Comparison of ENCODE assay signal across 37 mouse cellular contexts in genomic region chr2:156073725-156074124, GRCm38 (mm10). TPM values are rescaled to one million over a fixed set of nuclear protein-coding genes. Genes with fewer than 3 reads are reported as not detected.
DNase-seq lines count a peak whose midpoint lies in the region; ATAC-seq and TF ChIP-seq lines count a peak whose summit lies in the region.
"Had no signal": no experiment of that assay in that cellular context is flagged by ENCODE, and none has a peak within 500 bp of the region (broad histone marks: within the 10 kb centered on the region; RNA-seq: fewer than 3 reads in every experiment).

No protein-coding gene starts in this region.

- H3K4me1 ChIP-seq in lung, embryonic 16.5 days (replicated peaks; ENCODE audit: control insufficient read depth, insufficient read depth, low read length) = no peaks in the 10 kb centered on the region
- H3K4me1 ChIP-seq in lung, adult 2 months (ENCODE audit: control insufficient read depth, insufficient read depth, low read length) = no peaks in the 10 kb centered on the region
- no peaks in the 10 kb centered on the region for H3K4me1 ChIP-seq in heart, embryonic 10.5 days
- H3K4me1 ChIP-seq in midbrain, embryonic 11.5 days (ENCODE audit: control insufficient read depth, insufficient read depth, low read length) = no peaks in the 10 kb centered on the region
- no peaks in the 10 kb centered on the region for H3K4me1 ChIP-seq in thymus, adult 2 months (replicated peaks; ENCODE audit: control insufficient read depth, insufficient read depth, low read length)
- H3K4me1 ChIP-seq: hindbrain, embryonic 10.5 days; limb, embryonic 10.5 days; limb, embryonic 15.5 days; liver, embryonic 13.5 days; midbrain, embryonic 10.5 days; stomach, embryonic 15.5 days had no signal

- no peak overlapping the region for H3K4me3 ChIP-seq in lung, embryonic 16.5 days (ENCODE audit: low read length)
- H3K4me3 ChIP-seq in lung, adult 2 months (replicated peaks; ENCODE audit: extremely low read depth, low read depth, low read length) = no peak overlapping the region
- H3K4me3 ChIP-seq in heart, embryonic 10.5 days = no peak overlapping the region
- no peak overlapping the region for H3K4me3 ChIP-seq in midbrain, embryonic 11.5 days (ENCODE audit: low read depth, low read length)
- no peak overlapping the region for H3K4me3 ChIP-seq in thymus, adult 2 months (ENCODE audit: control insufficient read depth, insufficient read depth, low read length)
- H3K4me3 ChIP-seq: erythroblast, embryonic 14.5 days; gastrocnemius, adult 2 months; hindbrain, embryonic 10.5 days; limb, embryonic 10.5 days; limb, embryonic 15.5 days; liver, embryonic 13.5 days; midbrain, embryonic 10.5 days; stomach, embryonic 15.5 days had no signal

- peaks cover 66% of the 10 kb centered on the region for H3K36me3 ChIP-seq in lung, embryonic 16.5 days (ENCODE audit: control insufficient read depth, insufficient read depth, low read length)
- peaks cover 97% of the 10 kb centered on the region for H3K36me3 ChIP-seq in heart, embryonic 10.5 days
- peaks cover 36% of the 10 kb centered on the region for H3K36me3 ChIP-seq in midbrain, embryonic 11.5 days (ENCODE audit: control insufficient read depth, insufficient read depth, low read length)
- peaks cover 67% of the 10 kb centered on the region for H3K36me3 ChIP-seq in thymus, adult 2 months (ENCODE audit: control insufficient read depth, insufficient read depth, low read length)

- no peak for TF ChIP-seq CTCF in lung, adult 2 months (IDR thresholded peaks at IDR 0.05; ENCODE audit: insufficient read depth, low read length)
- TF ChIP-seq CTCF in thymus, adult 2 months (IDR thresholded peaks at IDR 0.05; ENCODE audit: borderline replicate concordance, control insufficient read depth, extremely low read depth, insufficient read depth, low read length, poor library complexity) = no peak

- H3K27me3 ChIP-seq in lung, embryonic 16.5 days (ENCODE audit: control insufficient read depth, insufficient read depth, low read depth, low read length) = no peaks in the 10 kb centered on the region
- H3K27me3 ChIP-seq in heart, embryonic 10.5 days (ENCODE audit: insufficient read depth, poor library complexity, severe bottlenecking) = no peaks in the 10 kb centered on the region
- H3K27me3 ChIP-seq in midbrain, embryonic 11.5 days (ENCODE audit: control insufficient read depth, insufficient read depth, low read length) = no peaks in the 10 kb centered on the region; the same call in 1 of the 2 replicates
- no peaks in the 10 kb centered on the region for H3K27me3 ChIP-seq in thymus, adult 2 months (ENCODE audit: control insufficient read depth, insufficient read depth, low read length)
- H3K27me3 ChIP-seq: limb, embryonic 15.5 days; liver, embryonic 13.5 days; stomach, embryonic 15.5 days had no signal

- intact Hi-C loops in heart, postnatal 36 days (cut with DNase I) = no loop called here

- H3K9ac ChIP-seq in lung, embryonic 16.5 days (ENCODE audit: low read length) = no peak overlapping the region
- no peak overlapping the region for H3K9ac ChIP-seq in midbrain, embryonic 11.5 days (ENCODE audit: low read length)
- H3K9ac ChIP-seq: limb, embryonic 15.5 days; liver, embryonic 13.5 days; stomach, embryonic 15.5 days had no signal

- DNase-seq in lung, adult 2 months = no peak
- peak; percentile 61 for DNase-seq in heart, embryonic 10.5 days (ENCODE audit: low spot score)
- DNase-seq in heart, postnatal 36 days = peak; percentile 26
- DNase-seq in lung, postnatal 36 days = peak; percentile 47
- DNase-seq in midbrain, embryonic 11.5 days (ENCODE audit: low spot score, missing footprints) = no peak
- DNase-seq in thymus, adult 2 months = no peak
- DNase-seq: adrenal gland, adult 2 months; adrenal gland, postnatal 36 days; B cell, adult 2 months; cerebellum, adult 18-20 months; cerebellum, postnatal 14 days; gastrocnemius, adult 2 months; gastrocnemius, postnatal 36 days; kidney, adult 2 months; kidney, postnatal 4 days; liver, embryonic 13.5 days; thymus, adult 18-20 months; thymus, postnatal 36 days had no signal

- peak; percentile 53 for ATAC-seq in lung, embryonic 16.5 days (ENCODE audit: low read depth)
- ATAC-seq in midbrain, embryonic 11.5 days (ENCODE audit: low FRiP score) = no peak
- ATAC-seq: activated CD4-positive, CD25-positive, alpha-beta regulatory T cell, adult 4 months; forebrain, embryonic 16.5 days; hindbrain, embryonic 16.5 days; midbrain, embryonic 16.5 days had no signal

- WGBS in lung, embryonic 16.5 days = 85% methylated on average over 15 of the region's 15 CpGs
- WGBS in lung, adult 2 months = 79% methylated on average over 15 of the region's 15 CpGs
- WGBS in heart, embryonic 10.5 days = 95% methylated on average over 15 of the region's 15 CpGs
- 95% methylated on average over 15 of the region's 15 CpGs for WGBS in midbrain, embryonic 11.5 days
- WGBS in thymus, adult 2 months = 99% methylated on average over 15 of the region's 15 CpGs

- no peak overlapping the region for H3K27ac ChIP-seq in lung, embryonic 16.5 days (ENCODE audit: low read length)
- H3K27ac ChIP-seq in heart, embryonic 10.5 days = no peak overlapping the region
- no peak overlapping the region for H3K27ac ChIP-seq in midbrain, embryonic 11.5 days (ENCODE audit: low read depth, low read length)
- no peak overlapping the region for H3K27ac ChIP-seq in thymus, adult 2 months (ENCODE audit: control insufficient read depth, insufficient read depth, low read length)
- H3K27ac ChIP-seq: gastrocnemius, adult 2 months; hindbrain, embryonic 10.5 days; limb, embryonic 10.5 days; limb, embryonic 15.5 days; liver, embryonic 13.5 days; midbrain, embryonic 10.5 days; stomach, embryonic 15.5 days had no signal

- no peak overlapping the region for H3K4me2 ChIP-seq in lung, embryonic 16.5 days (ENCODE audit: low read depth, low read length)
- H3K4me2 ChIP-seq in midbrain, embryonic 11.5 days = no peak overlapping the region
- H3K4me2 ChIP-seq: limb, embryonic 15.5 days; liver, embryonic 13.5 days; stomach, embryonic 15.5 days had no signal

- no peak for TF ChIP-seq POLR2A in lung, adult 2 months (IDR thresholded peaks at IDR 0.05; ENCODE audit: borderline replicate concordance, extremely low read depth, low read depth, low read length)
- TF ChIP-seq POLR2A in thymus, adult 2 months (IDR thresholded peaks at IDR 0.05; ENCODE audit: control insufficient read depth, extremely low read depth, insufficient read depth, low read length, poor library complexity) = no peak

- H3K9me3 ChIP-seq in lung, embryonic 16.5 days (ENCODE audit: control insufficient read depth, low read length) = no peaks in the 10 kb centered on the region
- H3K9me3 ChIP-seq in heart, embryonic 10.5 days = no peaks in the 10 kb centered on the region
- H3K9me3 ChIP-seq in midbrain, embryonic 11.5 days (ENCODE audit: control insufficient read depth, low read length) = no peaks in the 10 kb centered on the region
- H3K9me3 ChIP-seq: hindbrain, embryonic 10.5 days; limb, embryonic 10.5 days; limb, embryonic 15.5 days; liver, embryonic 13.5 days; midbrain, embryonic 10.5 days; stomach, embryonic 15.5 days had no signal

RNA-seq across cellular contexts. Expression of gene Spag4, which starts 8.8 kb away (rescaled TPM):
- 1.9 and 2.5 TPM in 2 replicates for polyA plus RNA-seq in lung, embryonic 16.5 days (2015; fragmentation: Nextera tagmentation; extraction: Ambion mirVana)
- 1.1 and 1.8 TPM in 2 replicates for polyA plus RNA-seq in lung, adult 2 months (2012; rRNA removed)
- polyA plus RNA-seq in heart, embryonic 10.5 days (2016; fragmentation: Nextera tagmentation; extraction: Ambion mirVana) = 3.4 and 5.0 TPM in 2 replicates
- total RNA-seq in heart, postnatal 36 days (2021) = 1 to 10 TPM in 1 of 2 experiments, under 1 TPM in 1; 0.87 to 1.5 TPM
- polyA plus RNA-seq in midbrain, embryonic 11.5 days (2014; fragmentation: Nextera tagmentation; extraction: Ambion mirVana) = 5.9 and 6.2 TPM in 2 replicates
- polyA plus RNA-seq in thymus, adult 2 months (2012; rRNA removed) = 2.8 and 3.8 TPM in 2 replicates
- total RNA-seq: gastrocnemius, postnatal 36 days had no signal
- polyA plus RNA-seq: activated CD4-positive, CD25-positive, alpha-beta regulatory T cell, adult 4 months had no signal

RNA-seq across cellular contexts. Expression of gene Fer1l4, which starts 21.0 kb away (rescaled TPM):
- polyA plus RNA-seq in lung, embryonic 16.5 days (2015; fragmentation: Nextera tagmentation; extraction: Ambion mirVana) = not detected in 2 replicates
- polyA plus RNA-seq in lung, adult 2 months (2012; rRNA removed) = 0.63 and 0.98 TPM in 2 replicates
- polyA plus RNA-seq in heart, embryonic 10.5 days (2016; fragmentation: Nextera tagmentation; extraction: Ambion mirVana) = not detected in 2 replicates
- total RNA-seq in heart, postnatal 36 days (2021) = not detected
- polyA plus RNA-seq in midbrain, embryonic 11.5 days (2014; fragmentation: Nextera tagmentation; extraction: Ambion mirVana) = not detected in 2 replicates
- 0.08 and 0.22 TPM in 2 replicates for polyA plus RNA-seq in thymus, adult 2 months (2012; rRNA removed)
- total RNA-seq: adrenal gland, adult 2 months; adrenal gland, postnatal 36 days; gastrocnemius, adult 2 months; gastrocnemius, postnatal 36 days; layer of hippocampus, adult 8-10 months; layer of hippocampus, postnatal 25 days; megakaryocyte progenitor cell, adult 5-6 weeks; neutrophil, adult 5-6 weeks had no signal
- polyA plus RNA-seq: activated CD4-positive, CD25-positive, alpha-beta regulatory T cell, adult 4 months; adrenal gland, adult 2 months; embryonic facial prominence, embryonic 14.5 days; erythroblast, embryonic 14.5 days; forebrain, embryonic 11.5 days; forebrain, embryonic 16.5 days; heart, embryonic 14.5 days; hindbrain, embryonic 10.5 days; hindbrain, embryonic 16.5 days; limb, embryonic 10.5 days; limb, embryonic 15.5 days; liver, embryonic 13.5 days; midbrain, embryonic 16.5 days; neural tube, embryonic 11.5 days had no signal

RNA-seq across cellular contexts. Expression of gene Cpne1, which starts 38.0 kb away (rescaled TPM):
- polyA plus RNA-seq in lung, embryonic 16.5 days (2015; fragmentation: Nextera tagmentation; extraction: Ambion mirVana) = 71.0 and 75.1 TPM in 2 replicates
- polyA plus RNA-seq in lung, adult 2 months (2012; rRNA removed) = 114 and 121 TPM in 2 replicates
- 42.6 and 55.3 TPM in 2 replicates for polyA plus RNA-seq in heart, embryonic 10.5 days (2016; fragmentation: Nextera tagmentation; extraction: Ambion mirVana)
- total RNA-seq in heart, postnatal 36 days (2021) = 10 to 100 TPM; 15.2 to 17.5 TPM
- 45.7 and 48.9 TPM in 2 replicates for polyA plus RNA-seq in midbrain, embryonic 11.5 days (2014; fragmentation: Nextera tagmentation; extraction: Ambion mirVana)
- 237 and 273 TPM in 2 replicates for polyA plus RNA-seq in thymus, adult 2 months (2012; rRNA removed)

RNA-seq across cellular contexts. Expression of gene Rbm12, which starts 38.1 kb away (rescaled TPM):
- polyA plus RNA-seq in lung, embryonic 16.5 days (2015; fragmentation: Nextera tagmentation; extraction: Ambion mirVana) = 24.6 and 31.3 TPM in 2 replicates
- polyA plus RNA-seq in lung, adult 2 months (2012; rRNA removed) = 12.5 and 21.1 TPM in 2 replicates
- 33.0 and 35.1 TPM in 2 replicates for polyA plus RNA-seq in heart, embryonic 10.5 days (2016; fragmentation: Nextera tagmentation; extraction: Ambion mirVana)
- 10 to 100 TPM; 11.1 to 11.5 TPM for total RNA-seq in heart, postnatal 36 days (2021)
- polyA plus RNA-seq in midbrain, embryonic 11.5 days (2014; fragmentation: Nextera tagmentation; extraction: Ambion mirVana) = 47.7 and 48.3 TPM in 2 replicates
- 67.2 and 72.4 TPM in 2 replicates for polyA plus RNA-seq in thymus, adult 2 months (2012; rRNA removed)

RNA-seq across cellular contexts. Expression of gene Gm28036, which starts 53.2 kb away (rescaled TPM):
- 20.7 and 21.4 TPM in 2 replicates for polyA plus RNA-seq in lung, embryonic 16.5 days (2015; fragmentation: Nextera tagmentation; extraction: Ambion mirVana)
- 5.1 and 6.5 TPM in 2 replicates for polyA plus RNA-seq in lung, adult 2 months (2012; rRNA removed)
- polyA plus RNA-seq in heart, embryonic 10.5 days (2016; fragmentation: Nextera tagmentation; extraction: Ambion mirVana) = 12.4 and 18.4 TPM in 2 replicates
- 10 to 100 TPM in 1 of 2 experiments, 1 to 10 TPM in 1; 9.0 to 13.6 TPM for total RNA-seq in heart, postnatal 36 days (2021)
- polyA plus RNA-seq in midbrain, embryonic 11.5 days (2014; fragmentation: Nextera tagmentation; extraction: Ambion mirVana) = 19.1 and 19.6 TPM in 2 replicates
- 7.1 and 7.5 TPM in 2 replicates for polyA plus RNA-seq in thymus, adult 2 months (2012; rRNA removed)
- polyA plus RNA-seq: erythroblast, embryonic 14.5 days had no signal

Comparison
In these comparisons a context has a peak if more than half of its experiments do, and no peak if none do; other contexts are left out.
1. DNase-seq: peak in heart, embryonic 10.5 days (single experiment), heart, postnatal 36 days (2 of 2) and lung, postnatal 36 days (single experiment); none in lung, adult 2 months (single experiment), midbrain, embryonic 11.5 days (single experiment) and thymus, adult 2 months (single experiment).